Comparison of ENCODE assay signal across 14 mouse cellular contexts in genomic region chr1:155830861-155831260, GRCm38 (mm10). TPM values are rescaled to one million over a fixed set of nuclear protein-coding genes. Genes with fewer than 3 reads are reported as not detected.
DNase-seq lines count a peak whose midpoint lies in the region.
"Had no signal": no experiment of that assay in that cellular context is flagged by ENCODE, and none has a peak within 500 bp of the region (broad histone marks: within the 10 kb centered on the region; RNA-seq: fewer than 3 reads in every experiment).

No protein-coding gene starts in this region.

- DNase-seq in adrenal gland, adult 8-10 months: peak; percentile 24
- no peak for DNase-seq in adrenal gland, postnatal 4 days (ENCODE audit: low spot score in 2 of 2)
- DNase-seq in ovary, postnatal 36 days (ENCODE audit: low spot score): peak; percentile 44
- no peak for DNase-seq in ovary, postnatal 10 days (ENCODE audit: low spot score)
- peak; percentile 41 to 53 for DNase-seq in adrenal gland, postnatal 36 days
- peak; percentile 32 for DNase-seq in yolk sac, embryonic 10.5 days (ENCODE audit: low spot score)
- no peak for DNase-seq in natural killer cell, adult 2 months (ENCODE audit: low spot score in 2 of 2)
- DNase-seq in lung, postnatal 4 days: no peak
- DNase-seq: cerebellum, adult 11 months; cerebellum, adult 2 months; cerebellum, adult 9-11 months; cerebellum, postnatal 25 days; forebrain, postnatal 0 days; gastrocnemius, postnatal 36 days had no signal

RNA-seq across cellular contexts. Expression of gene Qsox1, which starts 18.2 kb away (rescaled TPM):
- 10 to 100 TPM; 55.9 to 95.0 (median 70.2) TPM for total RNA-seq in adrenal gland, adult 8-10 months (2022)
- 10 to 100 TPM; 69.3 to 82.2 TPM for total RNA-seq in adrenal gland, postnatal 4 days (2021)
- 10 to 100 TPM; 55.1 to 60.9 TPM for total RNA-seq in adrenal gland, postnatal 36 days (2021)

Comparison
In these comparisons a context has a peak if more than half of its experiments do, and no peak if none do; other contexts are left out.
1. DNase-seq: peak in adrenal gland, adult 8-10 months (single experiment), ovary, postnatal 36 days (single experiment), adrenal gland, postnatal 36 days (2 of 2) and yolk sac, embryonic 10.5 days (single experiment); none in adrenal gland, postnatal 4 days (0 of 2), ovary, postnatal 10 days (single experiment), natural killer cell, adult 2 months (0 of 2) and lung, postnatal 4 days (0 of 2).